Mouse (Mus musculus) forebrain, embryonic 12.5 days (tissue): ENCODE data around the gene Kctd10. TPM values are rescaled to one million over a fixed set of nuclear protein-coding genes. Genes with fewer than 3 reads are reported as not detected.

Experiments used
- ATAC-seq: fragments of 200-750 bp; cut with Nextera tagmentation; 2 replicates; pipeline ENCODE4 v1.8.0; 2017; ENCODE audit warnings: moderate TSS enrichment; ENCODE audit not compliant: low FRiP score
- H3K27ac ChIP-seq: fragments of 300-500 bp; sonication (generic); 2 replicates; pipeline ENCODE4 v1.5.1; 2016; ENCODE audit warnings: mild to moderate bottlenecking
- H3K27me3 ChIP-seq: fragments of 300-500 bp; sonication (generic); 2 replicates; pipeline ENCODE4 v1.6.1; 2016; ENCODE audit warnings: mild to moderate bottlenecking
- H3K36me3 ChIP-seq: fragments of 300-500 bp; sonication (generic); replicated peaks from 2 replicates; pipeline ENCODE4 v1.6.1; 2016; ENCODE audit warnings: mild to moderate bottlenecking
- H3K4me1 ChIP-seq: fragments of 300-500 bp; sonication (generic); 2 replicates; pipeline ENCODE4 v1.6.1; 2016
- H3K4me2 ChIP-seq: fragments of 300-500 bp; sonication (generic); 2 replicates; pipeline ENCODE4 v1.6.1; 2016; ENCODE audit warnings: mild to moderate bottlenecking, moderate library complexity
- H3K4me3 ChIP-seq: fragments of 300-500 bp; sonication (generic); replicated peaks from 2 replicates; pipeline ENCODE4 v1.5.1; 2016; ENCODE audit warnings: mild to moderate bottlenecking
- H3K9ac ChIP-seq: fragments of 300-500 bp; sonication (generic); 2 replicates; pipeline ENCODE4 v1.6.1; 2016; ENCODE audit warnings: mild to moderate bottlenecking
- H3K9me3 ChIP-seq: fragments of 300-500 bp; sonication (generic); 2 replicates; pipeline ENCODE4 v1.6.1; 2016
- WGBS: fragments of 180-500 bp; shearing (Covaris S2); methylation state at CpG from one replicate; pipeline ENCODE4 v1.1.7; 2016; 5-methylcytosine and 5-hydroxymethylcytosine counted together
- polyA plus RNA-seq: library from polyadenylated mRNA; unstranded; fragments of >200 nt; fragmentation: Nextera tagmentation; extraction: Ambion mirVana; gene quantifications from 2 replicates; pipeline ENCODE4 v1.2.1, GENCODE M21; 2016

Gene Kctd10
- polyA plus RNA-seq, 1 experiment from 2014 or later, result 93.1 TPM

DNA sequence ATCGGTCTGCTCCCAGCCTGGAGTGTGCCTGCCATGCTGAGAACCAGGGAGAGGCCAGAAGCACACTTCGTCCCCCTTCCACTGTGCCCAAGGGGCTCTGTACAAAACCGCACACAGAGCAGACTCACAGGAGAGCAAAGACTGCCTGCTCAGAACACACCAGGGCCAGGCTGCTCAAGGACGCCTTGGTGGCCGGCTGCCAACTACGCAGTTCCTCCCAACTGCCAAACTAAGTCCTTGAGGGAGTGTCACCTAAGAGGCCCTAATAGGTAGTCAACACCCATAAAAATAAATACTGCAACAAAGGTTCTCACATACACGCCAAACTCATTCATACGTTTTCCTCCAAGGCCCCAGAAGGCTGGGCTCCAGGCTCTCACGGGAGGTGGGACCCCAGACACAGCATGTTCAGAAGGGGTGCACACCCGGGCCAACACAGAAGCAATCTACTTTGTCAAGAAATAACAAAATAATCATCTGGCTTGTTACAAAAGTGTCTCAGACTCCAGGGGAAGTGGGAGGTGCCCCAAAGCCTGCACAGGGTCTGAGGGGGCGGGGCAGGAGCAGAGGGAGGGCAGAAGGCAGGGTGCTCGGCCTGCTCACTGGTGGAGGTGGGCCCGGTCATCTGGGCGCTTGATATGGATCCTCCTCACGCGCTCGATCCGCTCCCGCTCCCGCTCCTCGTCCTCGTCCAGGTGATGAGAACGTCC lies 15.1 kb downstream of the Kctd10 start:
- WGBS, result 94% methylated on average over 23 of the region's 23 CpGs
- no peaks in the 10 kb centered on the region for H3K27me3 ChIP-seq
- H3K4me1 ChIP-seq, result no peaks in the 10 kb centered on the region
- H3K9ac ChIP-seq, result no peak overlapping the region
- H3K27ac ChIP-seq, result no peak overlapping the region
- no peaks in the 10 kb centered on the region for H3K9me3 ChIP-seq
- no peak overlapping the region for H3K4me2 ChIP-seq
- no peak overlapping the region for H3K4me3 ChIP-seq
- no peak for ATAC-seq
- peaks cover 96% of the 10 kb centered on the region for H3K36me3 ChIP-seq

DNA sequence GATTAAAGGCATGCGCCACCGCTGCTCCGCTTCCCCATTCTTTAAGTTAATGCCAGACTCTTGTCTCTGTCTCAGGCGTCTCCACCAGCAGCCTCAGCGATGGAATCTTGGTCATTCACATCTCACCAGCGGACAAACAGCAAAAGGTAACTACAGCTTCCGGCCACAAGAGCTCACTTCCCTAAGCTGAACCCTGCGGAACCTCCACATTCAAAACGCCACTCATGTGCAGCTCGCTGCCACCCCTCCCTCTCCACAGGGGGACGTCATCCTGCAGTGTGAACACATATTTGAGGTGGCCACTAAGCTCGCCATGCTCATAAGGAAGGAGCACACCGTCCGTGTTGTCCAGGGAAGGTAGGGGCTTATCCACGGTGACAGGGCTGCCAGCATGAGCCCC lies 19.3 kb downstream of the Kctd10 start:
- ATAC-seq, result no peak
- peaks cover 59% of the 10 kb centered on the region for H3K36me3 ChIP-seq
- no peak overlapping the region for H3K4me3 ChIP-seq
- no peaks in the 10 kb centered on the region for H3K9me3 ChIP-seq
- H3K27me3 ChIP-seq, result no peaks in the 10 kb centered on the region
- H3K4me1 ChIP-seq, result peaks cover 22% of the 10 kb centered on the region
- 86% methylated on average over 15 of the region's 15 CpGs for WGBS
- H3K27ac ChIP-seq, result no peak overlapping the region
- H3K9ac ChIP-seq, result no peak overlapping the region
- H3K4me2 ChIP-seq, result no peak overlapping the region

DNA sequence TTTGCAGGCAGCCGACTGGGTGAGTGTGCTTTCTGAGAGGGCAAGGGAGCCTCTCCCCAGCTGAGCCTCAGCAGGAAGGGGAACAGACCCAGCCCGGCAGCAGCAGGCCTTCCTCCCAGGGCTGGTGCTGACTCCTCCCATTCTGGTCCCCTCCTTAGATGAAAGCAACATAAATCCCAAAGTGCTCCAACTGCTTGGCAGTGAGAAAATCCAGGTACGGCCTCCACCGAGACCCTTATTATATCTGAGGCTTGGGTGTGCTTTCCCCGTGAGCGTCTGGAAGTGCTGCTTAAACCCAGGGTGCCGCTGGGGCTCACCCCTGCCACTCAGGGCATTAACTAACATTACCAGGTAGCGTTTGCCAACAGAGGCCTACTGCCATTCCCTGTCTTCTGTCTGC lies 20.7 kb downstream of the Kctd10 start:
- H3K4me2 ChIP-seq, result no peak overlapping the region
- no peak for ATAC-seq
- H3K4me1 ChIP-seq, result peaks cover 22% of the 10 kb centered on the region
- 0 out of 2 replicates have a peak overlapping the region, but pooled peaks have one; percentile 3 for H3K27ac ChIP-seq
- no peaks in the 10 kb centered on the region for H3K27me3 ChIP-seq
- WGBS, result 74% methylated on average over 8 of the region's 8 CpGs
- no peak overlapping the region for H3K9ac ChIP-seq
- H3K36me3 ChIP-seq, result peaks cover 45% of the 10 kb centered on the region
- no peak overlapping the region for H3K4me3 ChIP-seq
- H3K9me3 ChIP-seq, result no peaks in the 10 kb centered on the region

- ATAC-seq, result no peak; the same call in 1 of the 2 replicates
- no peak overlapping the region for H3K4me2 ChIP-seq
- WGBS, result 69% methylated on average over 10 of the region's 10 CpGs
These were observed 21.5 kb downstream of the Kctd10 start for GRCm38 (mm10) chr5:114358833-114359232.

DNA sequence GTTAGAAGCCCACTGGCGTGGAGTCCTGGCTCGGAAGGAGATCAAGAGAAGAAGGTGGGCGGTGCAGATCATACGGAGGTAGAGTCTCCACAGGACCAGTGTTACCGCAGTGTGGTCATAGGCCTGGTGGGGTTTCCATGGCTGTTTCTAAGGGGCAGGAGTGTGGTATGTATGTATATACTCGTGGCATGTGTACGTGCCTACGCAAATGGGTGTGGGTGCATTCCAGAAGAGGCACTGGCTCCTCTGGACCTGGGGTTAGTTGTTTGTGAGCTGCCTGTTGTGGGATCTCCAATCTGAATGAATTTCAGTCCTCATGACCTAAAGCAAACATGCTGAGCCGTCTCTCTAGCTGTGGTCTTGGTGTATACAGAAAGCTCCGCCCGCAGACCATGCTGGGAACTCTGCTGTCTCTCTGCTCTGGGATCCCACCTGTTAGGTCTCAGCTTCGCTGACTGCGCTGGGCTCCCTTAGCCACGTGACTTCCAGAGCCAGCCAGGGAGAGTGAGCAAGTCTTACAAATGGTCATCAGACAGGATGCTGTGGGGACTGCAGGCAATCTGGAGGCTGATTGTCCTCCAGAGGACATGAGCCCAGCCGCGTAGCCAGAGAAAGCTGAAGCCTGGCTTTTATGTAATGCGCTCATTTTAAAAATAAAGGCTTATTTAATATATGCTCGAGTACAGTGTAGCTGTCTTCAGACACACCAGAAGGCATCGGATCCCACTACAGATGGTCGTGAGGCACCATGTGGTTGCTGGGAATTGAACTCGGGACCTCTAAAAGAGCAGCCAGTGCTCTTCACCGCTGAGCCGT lies 23.2 kb downstream of the Kctd10 start:
- no peak overlapping the region for H3K4me2 ChIP-seq
- WGBS, result 59% methylated on average over 23 of the region's 23 CpGs
- no peaks in the 10 kb centered on the region for H3K9me3 ChIP-seq
- peaks cover 21% of the 10 kb centered on the region; the same call in 1 of the 2 replicates for H3K36me3 ChIP-seq
- no peak for ATAC-seq
- H3K27me3 ChIP-seq, result no peaks in the 10 kb centered on the region
- H3K4me3 ChIP-seq, result no peak overlapping the region
- H3K9ac ChIP-seq, result no peak overlapping the region
- peaks cover 22% of the 10 kb centered on the region for H3K4me1 ChIP-seq
- peak overlapping the region; percentile 46; the same call in 1 of the 2 replicates for H3K27ac ChIP-seq

More at GRCm38 (mm10) chr5:114358833-114359232, 21.5 kb downstream of the Kctd10 start:
- no peak overlapping the region for H3K9ac ChIP-seq
- peaks cover 38% of the 10 kb centered on the region for H3K36me3 ChIP-seq
- no peak overlapping the region for H3K4me3 ChIP-seq
- H3K27ac ChIP-seq, result no peak overlapping the region
- no peaks in the 10 kb centered on the region for H3K27me3 ChIP-seq
- H3K9me3 ChIP-seq, result no peaks in the 10 kb centered on the region
- H3K4me1 ChIP-seq, result peaks cover 22% of the 10 kb centered on the region

- H3K27me3 ChIP-seq, result no peaks in the 10 kb centered on the region
- H3K9me3 ChIP-seq, result no peaks in the 10 kb centered on the region
- ATAC-seq, result no peak
- H3K9ac ChIP-seq, result no peak overlapping the region
- H3K27ac ChIP-seq, result peak overlapping the region; percentile 46; the same call in 1 of the 2 replicates
- peaks cover 22% of the 10 kb centered on the region for H3K4me1 ChIP-seq
- no peak overlapping the region for H3K4me2 ChIP-seq
- no peak overlapping the region for H3K4me3 ChIP-seq
- 29% methylated on average over 7 of the region's 7 CpGs for WGBS
- H3K36me3 ChIP-seq, result peaks cover 13% of the 10 kb centered on the region; the same call in 1 of the 2 replicates
These were observed 23.9 kb downstream of the Kctd10 start for GRCm38 (mm10) chr5:114356250-114356935.

- H3K9ac ChIP-seq, result no peak overlapping the region
- no peak for ATAC-seq
- no peaks in the 10 kb centered on the region for H3K9me3 ChIP-seq
- H3K27me3 ChIP-seq, result no peaks in the 10 kb centered on the region
- no peak overlapping the region for H3K4me3 ChIP-seq
- no peak overlapping the region for H3K27ac ChIP-seq
- H3K4me2 ChIP-seq, result no peak overlapping the region
- H3K36me3 ChIP-seq, result no peaks in the 10 kb centered on the region
- peaks cover under 1% of the 10 kb centered on the region; the same call in 1 of the 2 replicates for H3K4me1 ChIP-seq
- WGBS, result 69% methylated on average over 10 of the region's 10 CpGs
These were observed 28.8 kb downstream of the Kctd10 start for GRCm38 (mm10) chr5:114351490-114351889.

DNA sequence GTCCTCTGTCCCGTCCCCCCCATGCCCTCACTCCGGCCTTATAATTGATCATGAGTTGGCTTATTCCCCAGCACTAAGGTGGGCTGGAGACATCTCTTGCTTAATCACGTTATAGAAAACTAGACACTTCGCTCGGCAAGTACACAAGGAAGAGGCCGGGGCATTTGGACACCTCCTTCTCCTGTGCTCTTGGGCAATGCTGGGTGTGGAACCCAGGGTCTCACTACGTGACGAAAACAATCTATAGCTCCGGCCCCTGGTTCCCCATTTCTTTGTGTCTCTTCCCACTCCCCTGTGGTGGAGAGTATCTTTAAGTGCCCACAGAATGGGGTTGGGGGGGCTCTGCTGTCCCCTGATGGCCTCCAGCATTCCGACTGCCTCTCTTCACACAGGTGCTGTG lies 33.3 kb downstream of the Kctd10 start:
- Histone ChIP-seq H3K9me3 (no peaks in the 10 kb centered on the region), H3K36me3 (no peaks in the 10 kb centered on the region), H3K27me3 (no peaks in the 10 kb centered on the region), H3K4me2 (no peak overlapping the region), H3K27ac (no peak overlapping the region), H3K4me3 (no peak overlapping the region), H3K4me1 (no peaks in the 10 kb centered on the region), H3K9ac (no peak overlapping the region)
- WGBS, result 84% methylated on average over 10 of the region's 10 CpGs
- ATAC-seq, result no peak

GRCm38 (mm10) chr5:114345538-114345937 lies 34.8 kb downstream of the Kctd10 start:
- Histone ChIP-seq H3K4me3 (no peak overlapping the region), H3K4me1 (no peaks in the 10 kb centered on the region), H3K9ac (no peak overlapping the region), H3K9me3 (no peaks in the 10 kb centered on the region), H3K4me2 (no peak overlapping the region), H3K27me3 (no peaks in the 10 kb centered on the region), H3K27ac (no peak overlapping the region), H3K36me3 (no peaks in the 10 kb centered on the region)
- ATAC-seq, result no peak
- 65% methylated on average over 3 of the region's 3 CpGs for WGBS

- 89% methylated on average over 7 of the region's 7 CpGs for WGBS
- Histone ChIP-seq H3K27me3 (no peaks in the 10 kb centered on the region), H3K9ac (no peak overlapping the region), H3K9me3 (no peaks in the 10 kb centered on the region), H3K4me1 (no peaks in the 10 kb centered on the region), H3K36me3 (no peaks in the 10 kb centered on the region), H3K27ac (no peak overlapping the region), H3K4me3 (no peak overlapping the region), H3K4me2 (no peak overlapping the region)
- ATAC-seq, result no peak
These were observed 36.7 kb downstream of the Kctd10 start for GRCm38 (mm10) chr5:114343612-114344011.

- H3K9me3 ChIP-seq, result no peaks in the 10 kb centered on the region
- 85% methylated on average over 5 of the region's 5 CpGs for WGBS
- no peak for ATAC-seq
- H3K9ac ChIP-seq, result no peak overlapping the region
- H3K36me3 ChIP-seq, result no peaks in the 10 kb centered on the region
- H3K27ac ChIP-seq, result no peak overlapping the region
- no peak overlapping the region for H3K4me3 ChIP-seq
- H3K27me3 ChIP-seq, result no peaks in the 10 kb centered on the region
- no peaks in the 10 kb centered on the region for H3K4me1 ChIP-seq
- no peak overlapping the region for H3K4me2 ChIP-seq
These were observed 37.3 kb downstream of the Kctd10 start for GRCm38 (mm10) chr5:114342996-114343395.
